Mouse (Mus musculus) forebrain, embryonic 12.5 days (tissue): ENCODE measurements around the gene Faf1. TPM values are rescaled to one million over a fixed set of nuclear protein-coding genes. Genes with fewer than 3 reads are reported as not detected.
A peak's percentile ranks its signal among the peaks of the same experiment; 100 is the strongest.

Experiments used
- ATAC-seq: fragments of 200-750 bp; cut with Nextera tagmentation; 2 replicates; pipeline ENCODE4 v1.8.0; 2017; ENCODE audit warnings: moderate TSS enrichment; ENCODE audit not compliant: low FRiP score
- H3K27ac ChIP-seq: fragments of 300-500 bp; sonication (generic); 2 replicates; pipeline ENCODE4 v1.5.1; 2016; ENCODE audit warnings: mild to moderate bottlenecking
- H3K27me3 ChIP-seq: fragments of 300-500 bp; sonication (generic); 2 replicates; pipeline ENCODE4 v1.6.1; 2016; ENCODE audit warnings: mild to moderate bottlenecking
- H3K36me3 ChIP-seq: fragments of 300-500 bp; sonication (generic); replicated peaks from 2 replicates; pipeline ENCODE4 v1.6.1; 2016; ENCODE audit warnings: mild to moderate bottlenecking
- H3K4me1 ChIP-seq: fragments of 300-500 bp; sonication (generic); 2 replicates; pipeline ENCODE4 v1.6.1; 2016
- H3K4me2 ChIP-seq: fragments of 300-500 bp; sonication (generic); 2 replicates; pipeline ENCODE4 v1.6.1; 2016; ENCODE audit warnings: mild to moderate bottlenecking, moderate library complexity
- H3K4me3 ChIP-seq: fragments of 300-500 bp; sonication (generic); replicated peaks from 2 replicates; pipeline ENCODE4 v1.5.1; 2016; ENCODE audit warnings: mild to moderate bottlenecking
- H3K9ac ChIP-seq: fragments of 300-500 bp; sonication (generic); 2 replicates; pipeline ENCODE4 v1.6.1; 2016; ENCODE audit warnings: mild to moderate bottlenecking
- H3K9me3 ChIP-seq: fragments of 300-500 bp; sonication (generic); 2 replicates; pipeline ENCODE4 v1.6.1; 2016
- WGBS: fragments of 180-500 bp; shearing (Covaris S2); methylation state at CpG from one replicate; pipeline ENCODE4 v1.1.7; 2016; 5-methylcytosine and 5-hydroxymethylcytosine counted together
- polyA plus RNA-seq: library from polyadenylated mRNA; unstranded; fragments of >200 nt; fragmentation: Nextera tagmentation; extraction: Ambion mirVana; gene quantifications from 2 replicates; pipeline ENCODE4 v1.2.1, GENCODE M21; 2016

Gene Faf1
- polyA plus RNA-seq, 1 experiment from 2014 or later, result 43.2 TPM

DNA sequence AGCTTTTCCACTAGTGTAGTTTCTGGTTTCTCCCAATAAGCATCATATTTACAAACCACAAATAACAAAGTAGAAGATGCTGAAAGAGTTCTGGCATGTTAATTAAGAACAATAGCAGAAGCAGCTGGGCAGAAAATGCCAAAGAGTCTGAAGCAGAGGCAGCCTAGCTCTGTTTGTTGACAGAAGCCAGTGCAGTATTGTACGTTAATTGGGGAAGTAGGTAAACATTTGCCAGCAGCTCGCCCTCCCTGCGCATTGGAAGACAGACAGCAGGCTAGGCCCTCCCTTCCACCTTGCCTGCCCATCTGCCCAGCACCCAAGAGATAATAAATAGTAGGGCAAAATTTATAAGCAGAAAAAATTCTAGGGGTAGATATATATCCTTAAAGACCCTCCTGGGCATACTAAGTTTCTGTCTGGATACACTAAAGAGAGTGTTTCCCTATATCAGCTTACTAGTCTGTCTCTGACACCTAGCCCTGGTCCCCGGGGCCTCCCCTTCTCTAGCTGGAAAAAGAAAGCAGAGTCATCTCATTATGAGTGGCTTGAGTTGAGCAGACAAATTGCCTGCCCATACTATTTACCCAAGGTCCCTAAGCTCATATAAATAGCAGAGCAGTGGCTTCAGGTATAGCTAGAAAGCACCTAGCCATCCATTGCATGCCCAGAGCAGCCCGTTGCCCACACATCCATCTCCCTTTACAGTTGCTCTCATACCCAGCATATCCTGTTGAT lies 284.0 kb downstream of the Faf1 start:
- peak; percentile 60; the same call in 1 of the 2 replicates for ATAC-seq

DNA sequence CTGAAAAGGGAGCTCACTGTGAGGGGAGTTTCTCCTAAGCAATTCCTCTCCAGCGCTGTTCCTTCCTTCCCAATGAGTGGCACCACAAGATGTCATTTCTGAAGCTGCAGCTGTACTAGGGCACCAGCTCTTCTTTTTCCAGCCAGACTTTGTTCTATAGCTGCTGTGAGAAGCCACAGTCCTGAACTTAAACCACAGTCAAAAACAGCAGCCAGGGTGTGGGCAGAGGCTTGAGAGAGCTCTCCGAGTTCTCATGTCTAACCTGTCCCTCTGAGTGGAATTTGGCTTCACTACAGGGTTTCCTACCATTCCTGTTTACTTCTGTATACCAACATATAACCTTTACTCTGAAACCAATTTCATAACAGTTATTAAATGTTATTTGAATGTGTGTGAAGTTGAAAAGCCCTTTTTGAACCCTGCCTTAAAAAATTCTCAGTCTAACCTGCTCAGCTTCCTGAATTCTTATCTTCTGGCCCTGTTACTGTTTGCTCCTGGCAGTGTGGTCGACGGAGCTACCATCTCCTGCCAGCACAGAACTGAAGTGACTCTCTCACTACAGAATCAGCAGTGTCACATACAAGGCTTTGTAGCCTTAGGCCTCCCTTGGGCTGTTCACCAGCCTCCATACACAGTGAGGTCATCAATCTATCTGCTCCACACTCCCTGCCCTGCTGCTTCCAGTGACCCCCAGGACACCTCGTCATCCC lies 287.3 kb downstream of the Faf1 start:
- H3K4me1 ChIP-seq, result no peaks in the 10 kb centered on the region
- no peak overlapping the region for H3K27ac ChIP-seq
- H3K9me3 ChIP-seq, result no peaks in the 10 kb centered on the region
- no peak overlapping the region for H3K4me3 ChIP-seq
- WGBS, result 93% methylated on average over 5 of the region's 5 CpGs
- H3K4me2 ChIP-seq, result no peak overlapping the region
- no peak overlapping the region for H3K9ac ChIP-seq
- H3K27me3 ChIP-seq, result peaks cover 4% of the 10 kb centered on the region; the same call in 1 of the 2 replicates
- ATAC-seq, result no peak
- H3K36me3 ChIP-seq, result peaks cover 5% of the 10 kb centered on the region; the same call in 1 of the 2 replicates

More for the DNA sequence above, 284.0 kb downstream of the Faf1 start:
- Histone ChIP-seq H3K36me3 (peaks cover 5% of the 10 kb centered on the region; the same call in 1 of the 2 replicates), H3K4me2 (no peak overlapping the region), H3K27me3 (no peaks in the 10 kb centered on the region), H3K4me1 (no peaks in the 10 kb centered on the region), H3K4me3 (no peak overlapping the region), H3K9me3 (no peaks in the 10 kb centered on the region), H3K27ac (no peak overlapping the region), H3K9ac (no peak overlapping the region)
- WGBS, result 65% methylated on average over 5 of the region's 5 CpGs

DNA sequence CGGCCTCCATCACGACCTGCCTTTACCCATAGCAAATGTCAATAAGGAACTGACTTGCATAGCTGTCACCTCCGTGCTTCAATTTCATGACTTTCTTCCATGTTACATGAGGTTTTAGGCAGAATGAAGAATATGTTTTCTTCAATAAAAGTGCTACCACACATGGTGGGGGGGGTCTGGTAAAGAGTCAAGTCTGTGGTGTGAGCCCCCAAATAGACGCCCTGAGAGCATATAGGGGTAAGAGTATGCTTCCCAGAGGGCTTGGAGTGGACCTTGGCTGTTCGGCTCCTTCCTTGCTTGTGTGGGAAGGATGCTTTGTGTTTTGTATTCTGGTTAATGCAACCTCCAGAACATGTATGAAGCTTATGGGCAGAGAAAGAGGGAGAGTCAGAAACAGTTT lies 293.2 kb downstream of the Faf1 start:
- H3K4me3 ChIP-seq, result no peak overlapping the region
- H3K9ac ChIP-seq, result no peak overlapping the region
- 88% methylated on average over 5 of the region's 5 CpGs for WGBS
- H3K9me3 ChIP-seq, result no peaks in the 10 kb centered on the region
- no peaks in the 10 kb centered on the region for H3K36me3 ChIP-seq
- H3K27me3 ChIP-seq, result peaks cover 57% of the 10 kb centered on the region
- H3K4me1 ChIP-seq, result peaks cover 11% of the 10 kb centered on the region
- H3K27ac ChIP-seq, result no peak overlapping the region
- H3K4me2 ChIP-seq, result no peak overlapping the region
- no peak for ATAC-seq

DNA sequence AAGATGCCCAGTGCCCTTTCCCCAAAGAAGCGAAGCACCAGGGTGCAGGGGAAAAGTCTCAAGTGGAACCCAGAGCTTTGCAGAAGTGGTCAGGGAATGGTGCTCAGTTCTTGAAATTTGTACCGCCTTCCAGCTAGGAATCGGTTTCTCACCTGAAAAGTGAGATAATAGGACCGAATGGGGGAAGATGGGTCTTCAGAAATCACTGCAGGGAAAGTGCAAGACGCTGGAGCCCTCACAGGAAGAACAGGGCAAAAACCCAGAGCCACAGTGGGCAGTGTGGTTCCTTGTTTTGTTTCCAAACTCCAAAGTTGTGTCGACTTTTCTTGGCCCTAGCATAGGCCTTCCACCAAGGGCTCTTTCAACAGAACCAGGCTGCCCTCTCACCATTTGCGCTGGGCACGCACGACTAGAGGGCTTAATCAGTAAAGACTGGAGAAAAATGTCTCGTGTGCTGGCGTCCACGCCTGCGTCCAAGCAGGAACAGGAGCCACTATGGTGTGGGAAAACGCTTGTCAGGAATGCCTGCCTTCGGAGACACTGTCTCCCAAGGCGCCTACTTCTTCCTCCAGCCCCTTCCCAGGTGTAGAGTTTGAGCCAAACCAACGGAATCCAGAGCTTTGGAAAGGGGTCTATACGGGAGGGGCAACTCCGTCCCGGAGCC lies 297.7 kb downstream of the Faf1 start:
- H3K4me3 ChIP-seq, result peak overlapping the region; percentile 66
- H3K9ac ChIP-seq, result peak overlapping the region; percentile 89

DNA sequence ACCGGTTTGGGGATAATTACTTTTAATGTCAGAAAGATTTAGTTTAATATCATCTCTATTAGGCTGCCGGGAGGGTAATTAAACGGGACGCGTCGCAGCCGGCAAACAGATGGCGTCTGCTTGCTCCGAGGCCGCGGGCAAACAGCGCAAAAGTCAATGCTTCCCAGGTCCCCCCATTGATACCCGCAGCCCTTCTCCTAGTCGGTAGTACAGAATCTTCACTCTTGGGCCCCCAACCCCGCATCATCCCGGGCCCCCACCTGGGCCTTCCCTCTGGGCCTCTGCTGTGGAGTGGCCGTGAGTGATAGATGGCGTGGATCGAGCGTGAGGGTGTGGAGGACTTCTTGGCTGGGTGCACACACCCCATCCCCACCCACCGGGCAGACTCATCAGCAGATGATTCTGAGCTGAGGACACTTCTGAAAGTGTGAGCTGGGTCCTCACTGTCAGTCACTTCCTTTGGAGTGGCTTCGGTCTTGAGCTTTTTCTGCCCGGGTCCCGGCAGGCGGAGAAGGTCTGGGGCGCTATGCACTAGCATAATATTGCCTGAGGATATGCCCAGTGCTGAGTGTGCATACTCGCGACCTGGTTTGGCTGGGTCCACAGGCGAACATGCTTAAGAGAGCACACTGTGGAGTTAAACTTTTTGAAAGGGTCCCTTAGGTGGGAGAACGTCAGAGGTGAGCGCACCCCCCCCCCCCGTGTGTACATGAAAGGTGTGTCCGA lies 298.4 kb downstream of the Faf1 start:
- peak overlapping the region; percentile 89 for H3K9ac ChIP-seq
- H3K36me3 ChIP-seq, result no peaks in the 10 kb centered on the region
- no peaks in the 10 kb centered on the region for H3K9me3 ChIP-seq
- ATAC-seq, result no peak
- 2% methylated on average over 33 of the region's 33 CpGs for WGBS
- H3K27me3 ChIP-seq, result peaks cover 95% of the 10 kb centered on the region
- peak overlapping the region; percentile 91; the same call in 1 of the 2 replicates for H3K27ac ChIP-seq
- H3K4me1 ChIP-seq, result peaks cover 37% of the 10 kb centered on the region
- peak overlapping the region; percentile 67 for H3K4me2 ChIP-seq
- peak overlapping the region; percentile 66 for H3K4me3 ChIP-seq

More for the DNA sequence above, 297.7 kb downstream of the Faf1 start:
- ATAC-seq, result no peak
- peaks cover 95% of the 10 kb centered on the region for H3K27me3 ChIP-seq
- 3% methylated on average over 20 of the region's 20 CpGs for WGBS
- H3K36me3 ChIP-seq, result no peaks in the 10 kb centered on the region
- peak overlapping the region; percentile 67 for H3K4me2 ChIP-seq
- H3K9me3 ChIP-seq, result no peaks in the 10 kb centered on the region
- H3K4me1 ChIP-seq, result peaks cover 34% of the 10 kb centered on the region
- H3K27ac ChIP-seq, result peak overlapping the region; percentile 91

DNA sequence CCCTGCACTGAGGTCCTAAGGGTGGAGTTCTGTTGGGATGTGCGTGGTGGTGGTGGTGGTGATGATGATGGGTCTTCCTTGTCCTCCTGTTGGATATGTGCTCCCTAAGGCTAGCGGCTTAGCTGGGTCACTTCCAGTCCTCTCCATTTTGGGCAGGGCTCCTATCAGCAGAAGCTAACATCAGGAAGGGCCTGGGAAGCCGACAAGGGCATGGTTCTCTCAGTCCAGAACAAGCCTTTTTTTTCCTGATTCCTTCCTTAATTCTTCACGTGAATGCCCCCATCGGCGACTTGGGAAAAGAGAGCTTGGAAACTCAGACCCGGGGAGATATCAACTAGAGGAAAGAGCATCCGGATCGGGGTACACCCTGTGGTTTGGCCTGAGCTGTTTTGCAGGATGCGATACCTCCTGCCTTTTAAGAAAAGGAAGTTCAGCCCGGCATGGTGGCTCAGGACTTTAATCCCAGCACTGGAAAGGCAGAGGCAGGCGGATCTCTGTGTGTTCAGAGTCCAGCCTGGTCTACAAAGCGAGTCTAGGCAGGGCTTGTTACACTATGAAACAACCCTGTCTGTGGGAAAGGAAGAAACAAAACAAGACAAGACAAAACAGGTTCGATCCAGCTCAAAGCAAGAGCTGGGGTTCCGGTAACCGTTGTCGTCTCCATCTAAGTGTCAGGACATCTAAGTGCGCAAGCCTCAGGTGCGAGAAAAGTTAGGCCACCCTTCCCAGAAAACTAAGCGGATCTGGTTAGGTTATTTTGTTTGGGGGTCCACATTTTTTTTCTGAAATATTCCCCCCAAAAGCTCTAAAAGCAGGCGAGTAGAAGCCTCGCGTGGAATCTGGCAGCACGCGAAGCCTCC lies 299.2 kb downstream of the Faf1 start:
- Histone ChIP-seq H3K36me3 (no peaks in the 10 kb centered on the region), H3K9me3 (no peaks in the 10 kb centered on the region), H3K4me3 (peak overlapping the region; percentile 66), H3K4me2 (peak overlapping the region; percentile 67), H3K27me3 (peaks cover 97% of the 10 kb centered on the region), H3K4me1 (peaks cover 45% of the 10 kb centered on the region), H3K9ac (peak overlapping the region; percentile 89), H3K27ac (peak overlapping the region; percentile 91)
- 10% methylated on average over 25 of the region's 25 CpGs for WGBS
- ATAC-seq, result no peak

DNA sequence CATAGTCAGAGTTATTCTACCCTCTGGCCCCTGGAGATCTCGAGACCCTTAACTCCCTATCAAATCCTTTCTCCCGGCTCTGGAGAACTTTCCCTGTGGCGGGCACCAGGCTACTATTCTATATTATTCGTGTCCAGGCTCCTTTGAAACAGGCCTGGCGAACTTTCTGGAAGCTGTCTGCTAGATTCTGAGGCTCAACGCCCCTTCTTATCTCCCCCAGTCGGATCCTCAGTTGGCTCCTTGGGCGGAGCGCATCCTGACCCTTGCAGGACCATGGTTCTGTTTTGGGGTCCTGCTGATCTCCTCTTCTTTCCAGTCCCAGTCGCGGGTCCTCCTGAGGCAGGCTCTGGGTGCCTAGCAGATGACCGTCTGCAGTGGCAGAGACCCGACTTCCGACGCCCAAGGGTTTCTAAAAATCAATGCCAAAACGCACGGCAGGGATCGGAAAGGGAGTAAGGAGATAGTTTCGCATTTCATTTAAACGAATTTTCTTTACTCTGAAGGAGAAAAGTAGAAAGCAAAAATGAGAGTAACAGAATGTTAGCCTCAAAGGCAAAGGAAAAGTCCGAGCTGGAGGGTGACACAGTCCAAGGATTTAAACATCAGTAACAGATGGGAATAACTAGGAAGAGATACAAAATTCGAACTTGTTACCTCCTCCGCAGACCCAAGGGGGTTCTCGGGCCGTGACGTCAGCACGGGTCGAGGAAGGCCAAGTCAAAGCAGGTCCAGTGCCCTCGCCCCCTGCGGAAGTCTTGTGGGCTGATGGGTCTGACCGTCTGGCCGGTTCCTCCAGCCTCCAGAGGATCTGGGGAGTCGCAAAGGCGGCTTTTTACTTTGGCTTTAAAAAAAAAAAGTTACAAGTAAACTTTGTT lies 300.1 kb downstream of the Faf1 start:
- 1% methylated on average over 34 of the region's 34 CpGs for WGBS
- peak overlapping the region; percentile 89 for H3K9ac ChIP-seq
- peaks cover 97% of the 10 kb centered on the region for H3K27me3 ChIP-seq
- H3K27ac ChIP-seq, result peak overlapping the region; percentile 91
- H3K36me3 ChIP-seq, result peaks cover 1% of the 10 kb centered on the region; the same call in 1 of the 2 replicates
- H3K4me2 ChIP-seq, result peak overlapping the region; percentile 67
- no peaks in the 10 kb centered on the region for H3K9me3 ChIP-seq
- H3K4me3 ChIP-seq, result peak overlapping the region; percentile 66
- H3K4me1 ChIP-seq, result peaks cover 45% of the 10 kb centered on the region
- no peak for ATAC-seq

DNA sequence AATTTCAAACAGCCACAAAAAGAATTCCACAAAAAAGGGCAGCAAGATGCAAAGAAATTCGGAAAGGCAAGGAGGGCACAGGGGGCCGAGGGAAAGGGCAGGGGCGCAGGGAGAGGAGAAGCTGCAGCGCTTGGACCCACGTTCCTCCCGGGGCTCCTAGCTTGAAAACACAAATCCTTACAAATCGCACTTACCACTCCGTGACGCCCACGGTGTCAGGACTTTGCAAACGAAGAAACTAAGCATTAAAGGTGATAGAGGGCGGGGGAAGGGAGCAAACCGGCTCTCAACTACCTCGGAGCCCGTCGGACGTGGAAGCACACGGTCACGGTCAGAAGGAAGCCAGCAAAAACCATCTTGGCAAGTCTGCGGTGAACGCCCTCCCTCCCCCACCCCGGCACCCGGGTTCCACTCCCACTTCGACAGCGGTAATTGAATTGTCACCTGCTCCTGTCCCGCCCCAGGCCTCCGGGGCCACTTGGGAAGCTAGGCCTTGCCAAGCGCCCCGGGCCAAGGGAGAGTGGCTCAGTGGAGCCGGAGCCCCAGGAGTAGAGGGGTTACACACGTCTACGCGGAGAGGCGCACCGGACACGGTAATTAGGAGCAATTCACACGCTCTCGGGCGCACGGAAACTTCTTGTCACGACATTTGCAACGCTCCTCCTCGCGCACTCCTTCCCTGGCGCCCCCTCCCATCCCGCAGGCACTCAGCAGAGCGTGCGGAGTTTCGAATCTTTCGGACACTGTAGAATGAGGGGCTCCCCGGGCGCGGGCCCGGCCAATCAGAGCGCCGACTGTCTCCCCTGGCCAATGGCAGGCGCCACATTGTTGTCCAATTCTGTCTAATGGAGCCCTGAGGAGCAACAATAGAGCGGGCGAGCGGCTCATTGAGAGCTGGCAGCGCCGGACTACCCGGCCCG lies 301.0 kb downstream of the Faf1 start, which contains the start of gene Dmrta2:
Dmrta2 (plus strand) TSS at position 906 of the 920 bp plus-strand sequence.
- peak; percentile 92 for ATAC-seq
- peaks cover 10% of the 10 kb centered on the region for H3K36me3 ChIP-seq
- no peaks in the 10 kb centered on the region for H3K9me3 ChIP-seq
- peak within 1 kb of the TSS; percentile 91 for H3K27ac ChIP-seq
- H3K4me2 ChIP-seq, result peak within 1 kb of the TSS; percentile 67
- H3K4me1 ChIP-seq, result peaks cover 54% of the 10 kb centered on the region
- H3K27me3 ChIP-seq, result peaks cover 98% of the 10 kb centered on the region
- peak within 1 kb of the TSS; percentile 89 for H3K9ac ChIP-seq
- WGBS, result under 1% methylated on average over 64 of the region's 64 CpGs
- peak within 1 kb of the TSS; percentile 66 for H3K4me3 ChIP-seq

DNA sequence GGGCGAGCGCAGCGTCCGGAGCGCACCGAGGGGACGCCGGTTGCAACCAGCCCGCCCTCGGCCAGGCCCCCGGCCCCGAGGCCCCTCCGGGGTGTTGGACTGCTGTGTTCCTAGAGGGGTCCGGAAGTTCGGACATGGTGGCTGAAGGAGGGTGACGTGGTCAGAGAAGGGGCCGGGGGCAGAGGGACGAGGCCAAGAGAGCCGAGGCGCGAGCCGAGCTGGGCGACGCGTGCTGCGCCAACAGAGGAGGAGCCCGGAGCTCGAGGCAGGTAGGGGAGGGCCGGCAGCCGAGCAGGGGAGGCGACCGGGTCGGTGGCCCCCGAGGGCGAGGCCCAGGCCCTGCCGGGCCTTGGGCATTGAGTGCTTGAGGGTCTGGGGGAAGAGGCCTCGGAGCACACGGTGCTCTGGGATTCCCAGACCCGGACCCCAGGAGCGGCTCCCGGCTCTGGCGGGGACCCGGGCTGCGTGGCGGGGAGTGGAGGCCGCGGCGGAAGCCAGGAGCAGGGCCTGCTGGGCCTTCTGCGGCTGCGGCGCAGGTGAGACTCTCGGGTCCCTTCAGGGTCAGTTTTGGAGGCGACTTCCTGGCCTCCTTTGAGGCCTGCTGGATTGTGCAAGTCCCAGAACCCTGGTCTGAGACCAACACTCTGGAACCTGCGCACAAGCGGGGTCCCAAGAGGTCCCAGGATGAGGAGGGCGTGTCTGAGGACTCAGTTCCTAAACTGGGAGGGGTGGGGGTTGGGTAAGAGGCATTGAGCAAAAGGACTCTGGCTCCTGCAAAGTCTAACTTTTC lies 301.9 kb downstream of the Faf1 start:
- Histone ChIP-seq H3K27ac (peak overlapping the region; percentile 91), H3K9ac (peak overlapping the region; percentile 89), H3K4me2 (peak overlapping the region; percentile 67), H3K36me3 (peaks cover 14% of the 10 kb centered on the region), H3K9me3 (no peaks in the 10 kb centered on the region), H3K4me1 (peaks cover 57% of the 10 kb centered on the region), H3K27me3 (peaks cover 96% of the 10 kb centered on the region), H3K4me3 (peak overlapping the region; percentile 66)
- peak; percentile 9 for ATAC-seq
- WGBS, result under 1% methylated on average over 54 of the region's 56 CpGs
